Mouse (Mus musculus) gonadal fat pad, adult 2 months (tissue): Measurements from ENCODE around the gene Nfe2l3. TPM values are rescaled to one million over a fixed set of nuclear protein-coding genes. Genes with fewer than 3 reads are reported as not detected.
A peak's percentile ranks its signal among the peaks of the same experiment; 100 is the strongest.

Experiments
- DNase-seq: peaks from one replicate; pipeline ENCODE4 v3.0.0-alpha.2; 2012; ENCODE audit warnings: low read depth
- polyA plus RNA-seq: library from polyadenylated mRNA; depleted of rRNA; stranded (reverse); fragments of >200 nt; gene quantifications from 2 replicates; pipeline ENCODE4 v1.2.3, GENCODE M21; 2012

The Nfe2l3 gene
- polyA plus RNA-seq, 1 experiment = 9.6 TPM

GRCm38 (mm10) chr6:51442191-51442835 is 9.8 kb downstream of the Nfe2l3 start:
- DNase-seq = no peak

- no peak for DNase-seq
Measured at GRCm38 (mm10) chr6:51452927-51453503, 20.5 kb downstream of the Nfe2l3 start.

GRCm38 (mm10) chr6:51454949-51455348 is 22.5 kb downstream of the Nfe2l3 start:
- no peak for DNase-seq

GRCm38 (mm10) chr6:51456198-51456597 is 23.7 kb downstream of the Nfe2l3 start:
- DNase-seq = no peak

- DNase-seq = no peak
Measured at GRCm38 (mm10) chr6:51457283-51457682, 24.8 kb downstream of the Nfe2l3 start.

GRCm38 (mm10) chr6:51457770-51458387 is 25.4 kb downstream of the Nfe2l3 start:
- DNase-seq = no peak

- DNase-seq = no peak
Measured at GRCm38 (mm10) chr6:51458925-51459312, 26.4 kb downstream of the Nfe2l3 start.

DNA sequence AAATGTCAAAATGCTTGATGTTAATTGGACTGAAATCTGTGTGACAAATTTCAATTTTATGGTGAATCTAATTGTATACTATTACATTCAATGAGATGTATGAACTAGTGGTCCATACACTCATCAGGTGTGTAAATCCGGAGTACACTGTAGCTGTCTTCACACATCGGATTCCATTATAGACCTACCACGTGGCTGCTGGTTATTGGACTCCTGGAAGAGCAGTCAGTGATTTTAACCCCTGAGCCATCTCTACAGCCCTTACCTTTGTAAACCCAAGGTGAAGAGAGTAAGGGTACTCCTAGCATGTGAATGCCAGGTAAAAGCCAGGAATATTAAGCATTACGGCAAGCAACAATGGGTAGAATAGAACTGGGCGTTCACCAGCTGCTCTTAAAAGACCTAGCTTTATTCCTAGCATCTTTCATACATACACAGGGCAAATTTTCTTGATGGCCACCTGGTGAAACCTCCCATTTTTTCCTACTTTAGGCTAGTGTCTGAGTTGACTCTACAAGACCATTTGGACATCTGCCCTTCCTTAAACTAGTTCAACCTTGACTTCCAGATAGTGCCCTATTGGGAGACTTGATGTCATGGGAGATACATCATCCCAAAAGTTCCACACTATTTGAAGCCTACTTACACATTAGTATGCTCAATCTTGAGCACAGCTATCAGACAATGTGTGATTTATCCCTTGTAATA is 27.0 kb downstream of the Nfe2l3 start:
- DNase-seq = no peak

GRCm38 (mm10) chr6:51460021-51460360 is 27.5 kb downstream of the Nfe2l3 start:
- no peak for DNase-seq

GRCm38 (mm10) chr6:51460363-51460762 is 27.9 kb downstream of the Nfe2l3 start:
- no peak for DNase-seq

- DNase-seq = no peak
Measured at GRCm38 (mm10) chr6:51467649-51468048, 35.2 kb downstream of the Nfe2l3 start.

DNA sequence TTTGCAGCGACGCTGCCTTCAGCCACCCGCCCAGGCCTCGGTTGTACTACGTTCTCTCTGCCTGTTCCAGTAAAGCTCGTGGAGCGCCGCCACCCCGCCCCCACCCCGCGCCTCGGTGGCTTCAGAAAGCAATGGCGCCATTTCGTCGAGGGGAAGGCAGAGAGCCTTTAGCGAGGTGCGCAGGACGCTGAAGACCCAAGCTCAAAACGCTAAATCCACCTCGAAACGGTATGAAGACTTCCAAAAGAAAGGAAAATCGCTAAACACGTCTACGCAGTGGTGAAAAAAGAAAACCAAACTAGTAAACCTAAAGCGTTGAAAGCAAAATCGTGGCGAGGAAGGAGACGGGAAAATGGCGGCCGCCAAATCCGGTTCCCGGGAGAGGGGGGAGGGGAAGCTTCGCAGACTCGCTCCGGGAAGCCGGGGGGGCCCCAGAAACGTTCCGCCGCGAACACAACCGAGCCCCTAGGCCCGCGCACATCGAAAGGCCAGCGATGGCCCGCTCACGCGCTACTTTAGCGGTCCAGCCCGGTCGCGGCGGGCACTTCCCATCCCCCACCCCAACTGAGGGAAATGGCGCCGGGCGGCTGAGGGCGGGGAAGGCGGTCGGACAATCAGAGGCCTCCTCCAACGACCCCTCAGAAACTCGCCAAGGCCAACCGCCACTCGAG is 36.6 kb downstream of the Nfe2l3 start:
- no peak for DNase-seq

DNA sequence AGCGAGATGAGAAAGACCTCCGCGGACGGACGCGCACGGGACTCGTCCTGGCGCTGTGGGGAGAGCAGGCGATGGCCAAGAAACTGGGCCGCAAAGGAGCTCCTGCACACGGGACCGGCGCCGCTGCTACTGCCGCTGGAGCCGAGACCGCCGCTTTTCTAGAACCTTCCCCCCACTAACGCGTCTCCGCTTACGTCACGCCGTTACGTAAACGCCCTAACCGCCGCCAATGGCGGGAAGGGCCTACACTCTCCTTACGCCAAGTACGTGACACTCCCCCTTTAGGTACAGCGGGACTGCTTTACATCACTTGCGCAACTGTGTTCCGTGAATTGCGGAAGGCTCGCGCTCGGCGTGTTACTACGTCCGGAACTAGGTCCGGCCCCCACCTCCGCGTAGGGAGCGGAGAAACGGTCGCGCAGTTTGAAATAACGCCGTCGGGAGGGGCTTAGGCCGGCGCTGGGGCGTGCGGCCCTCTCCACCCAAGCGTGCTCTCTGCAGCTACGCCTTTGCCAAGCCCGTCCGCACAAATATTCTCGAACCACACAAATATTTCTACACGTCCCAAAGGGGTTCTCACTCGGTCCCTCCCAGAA is 37.3 kb downstream of the Nfe2l3 start, which contains the start of gene Hnrnpa2b1:
Gene Hnrnpa2b1, minus strand, starts transcription at position 180 of the 596 bp plus-strand sequence.
- DNase-seq = peak; percentile 94

DNA sequence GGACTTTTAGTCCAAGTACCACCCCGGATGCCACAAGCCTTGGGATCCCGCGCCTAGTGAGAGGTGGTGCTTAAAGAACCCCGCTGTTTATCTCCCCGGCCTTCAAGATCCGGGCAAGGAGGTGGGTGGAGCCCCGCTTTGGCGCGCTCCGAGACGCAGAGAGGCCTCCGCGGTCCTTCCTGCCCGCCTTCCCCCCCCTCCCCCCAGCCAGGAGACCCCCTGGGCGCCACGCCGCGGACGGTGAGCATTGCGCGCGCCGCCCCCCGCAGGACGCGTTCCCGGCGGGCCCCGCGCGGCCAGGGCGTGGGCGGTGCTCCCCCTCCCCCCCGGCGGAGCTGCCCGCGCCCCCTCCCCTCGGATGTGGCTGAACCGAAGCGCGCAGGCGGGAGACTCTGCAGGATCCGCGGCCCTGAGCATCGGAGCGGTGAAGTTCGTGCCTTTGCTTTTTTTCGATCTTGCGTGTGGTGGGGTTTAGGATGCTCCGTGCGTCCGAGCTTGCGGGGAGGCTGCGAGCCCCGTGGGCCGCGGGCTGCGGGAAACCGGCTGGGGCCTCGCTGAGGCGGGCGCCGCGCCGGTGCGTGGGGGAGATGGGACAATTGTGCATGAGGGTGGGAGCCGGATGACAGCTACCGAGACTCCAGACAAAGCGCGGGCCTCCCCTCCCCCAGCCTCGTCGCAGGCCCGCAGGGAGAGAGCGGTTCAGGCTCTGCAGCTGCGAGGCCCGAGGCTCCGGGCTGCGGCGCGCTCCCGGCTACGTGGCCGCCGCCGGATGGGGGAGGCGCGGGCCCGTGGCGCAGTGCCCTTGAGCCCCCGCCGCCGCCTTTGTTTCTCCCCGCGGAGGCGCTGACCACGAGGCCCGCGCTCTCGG is 38.1 kb downstream of the Nfe2l3 start, which contains the start of gene Cbx3:
Gene Cbx3, plus strand, starts transcription at position 50 of the 868 bp plus-strand sequence.
- DNase-seq = peak; percentile 56

DNA sequence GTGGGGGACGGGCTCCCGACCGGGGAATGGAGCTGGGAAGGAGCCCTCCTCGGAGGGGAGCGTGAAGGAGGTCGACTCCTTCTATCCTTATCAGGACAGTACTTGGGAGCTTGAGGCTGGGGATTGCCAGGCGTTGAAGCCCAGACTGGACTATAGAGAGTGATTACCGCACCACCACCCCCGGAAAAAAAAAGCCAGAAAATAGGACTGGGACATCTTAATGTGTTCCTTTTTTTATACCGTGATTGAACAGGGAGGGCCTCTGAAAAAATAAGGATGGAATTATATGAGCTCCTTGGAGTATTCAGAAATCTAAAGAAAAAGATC is 38.7 kb downstream of the Nfe2l3 start:
- no peak for DNase-seq

GRCm38 (mm10) chr6:51471782-51472181 is 39.3 kb downstream of the Nfe2l3 start:
- DNase-seq = no peak

- DNase-seq = no peak
Measured at GRCm38 (mm10) chr6:51472213-51472612, 39.7 kb downstream of the Nfe2l3 start.

DNA sequence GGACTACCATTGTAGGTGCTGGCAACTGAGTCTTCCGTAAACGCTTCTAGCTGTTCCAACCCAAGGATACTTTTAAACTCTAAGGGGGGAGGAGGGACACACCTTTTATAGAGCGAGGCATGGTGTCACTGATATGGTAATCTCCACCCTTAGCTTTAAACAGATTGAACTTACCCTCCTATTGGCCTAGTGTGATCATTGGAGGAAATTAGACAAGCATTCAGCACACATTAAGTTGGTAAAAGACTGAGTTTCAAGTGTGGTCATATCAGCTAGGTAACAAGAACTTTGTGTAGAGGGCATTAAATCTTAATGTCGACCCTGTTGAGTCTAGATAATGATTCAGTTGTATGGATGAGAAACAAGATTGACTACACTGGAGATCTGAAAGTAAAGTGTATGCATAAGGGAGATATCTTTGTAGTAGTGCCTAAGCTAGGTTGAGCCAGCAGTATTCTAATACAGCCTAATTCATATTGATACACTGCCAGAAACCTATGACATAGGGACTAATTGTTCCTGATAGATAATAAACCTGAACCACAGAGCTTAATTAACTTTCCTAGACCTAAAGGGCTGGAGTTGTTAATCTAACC is 46.8 kb downstream of the Nfe2l3 start:
- DNase-seq = no peak

DNA sequence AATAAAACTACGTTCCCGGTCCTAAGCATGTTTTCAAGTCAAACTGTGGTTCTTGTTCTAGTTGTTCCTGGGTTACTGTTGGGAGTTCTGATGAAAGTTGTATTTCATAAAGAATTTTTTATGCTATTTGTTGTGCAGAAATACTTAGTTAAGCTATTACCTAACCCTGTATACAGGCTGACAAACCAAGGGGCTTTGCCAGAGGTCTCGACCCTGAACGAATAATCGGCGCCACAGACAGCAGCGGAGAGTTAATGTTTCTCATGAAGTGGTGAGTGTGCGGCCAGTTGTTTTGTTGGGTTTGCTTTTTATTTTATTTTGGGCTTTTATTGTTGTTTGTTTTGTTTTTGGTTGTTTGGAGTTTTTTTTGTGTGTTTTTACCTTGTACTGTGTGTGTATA is 49.1 kb downstream of the Nfe2l3 start:
- no peak for DNase-seq

DNA sequence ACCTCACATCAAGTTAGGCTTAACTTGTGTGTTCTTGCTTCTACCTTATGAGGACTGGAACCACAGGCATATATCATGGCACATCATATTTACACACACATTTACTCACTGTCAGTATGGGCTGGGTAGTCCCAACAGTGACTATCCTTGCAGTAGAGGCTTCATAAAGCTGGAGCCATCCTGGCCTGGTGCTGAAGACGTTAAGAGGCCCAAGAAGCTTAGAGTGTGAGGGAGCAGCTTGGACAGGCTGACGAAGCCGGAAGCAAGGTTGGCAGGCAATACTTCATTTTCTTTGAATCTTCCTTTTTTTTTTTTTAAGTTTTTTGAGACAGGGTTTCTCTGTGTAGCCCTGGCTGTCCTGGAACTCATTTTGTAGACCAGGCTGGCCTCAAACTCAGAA is 51.4 kb downstream of the Nfe2l3 start:
- no peak for DNase-seq
